Mouse (Mus musculus) splenic B cell, adult 2 months (primary cell): ENCODE data around the gene Pde4a.

ENCODE experiments used
- DNase-seq: peaks from one replicate; pipeline ENCODE4 v3.0.0-alpha.2; 2011; ENCODE audit warnings: low read depth, low spot score
- H3K27me3 ChIP-seq: 2 replicates; pipeline ENCODE4 v1.6.1; 2012; ENCODE audit warnings: mild to moderate bottlenecking, low read length, moderate library complexity, mixed read lengths; ENCODE audit not compliant: control insufficient read depth, poor library complexity, insufficient read depth, severe bottlenecking
- H3K36me3 ChIP-seq: 2 replicates; pipeline ENCODE4 v1.6.1; 2012; ENCODE audit warnings: mild to moderate bottlenecking, low read length, moderate library complexity, mixed read lengths; ENCODE audit not compliant: control insufficient read depth, poor library complexity, insufficient read depth, severe bottlenecking

Gene Pde4a

DNA sequence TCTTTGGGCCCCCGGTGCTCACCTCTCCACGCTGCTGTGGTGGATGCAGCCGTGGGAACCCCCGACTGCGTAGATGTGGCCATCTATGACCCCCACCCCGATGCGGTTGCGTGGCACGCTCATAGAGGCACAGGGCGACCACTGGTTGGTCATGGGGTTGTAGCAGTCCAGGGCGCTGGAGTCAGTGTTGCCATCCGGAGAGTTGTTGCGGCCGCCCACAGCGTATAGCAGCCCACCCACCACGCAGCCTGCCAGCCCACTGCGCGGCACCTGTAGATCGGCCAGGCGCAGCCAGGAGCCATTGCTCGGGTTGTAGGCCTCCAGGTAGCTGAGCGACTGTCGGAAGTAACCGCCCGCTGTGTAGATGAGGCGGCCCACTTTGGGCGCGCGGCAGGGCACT is 67.9 kb downstream of the Pde4a start:
- no peak for DNase-seq
- H3K27me3 ChIP-seq = no peaks in the 10 kb centered on the region
- H3K36me3 ChIP-seq = peaks cover 12% of the 10 kb centered on the region

DNA sequence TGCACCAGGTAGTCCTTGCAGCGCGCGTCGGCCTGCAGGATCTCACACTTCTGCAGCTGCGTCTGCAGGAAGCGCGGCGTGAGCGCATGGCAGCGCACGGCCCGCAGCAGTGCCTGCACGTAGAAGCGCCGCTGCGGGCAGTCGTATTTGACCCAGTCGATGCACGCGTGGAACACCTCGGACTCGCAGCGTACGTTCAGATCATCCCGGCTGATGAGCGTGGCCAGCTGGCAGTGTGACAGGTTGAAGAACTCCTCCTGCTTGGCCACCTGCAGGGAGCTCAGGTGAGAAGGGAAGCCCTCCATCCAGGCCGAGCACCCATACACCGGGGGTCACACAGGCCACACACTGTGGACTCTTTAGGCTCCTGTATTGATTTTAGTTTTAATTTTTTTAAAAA is 68.3 kb downstream of the Pde4a start:
- no peak for DNase-seq
- Histone ChIP-seq H3K36me3 (peaks cover 12% of the 10 kb centered on the region), H3K27me3 (no peaks in the 10 kb centered on the region)

DNA sequence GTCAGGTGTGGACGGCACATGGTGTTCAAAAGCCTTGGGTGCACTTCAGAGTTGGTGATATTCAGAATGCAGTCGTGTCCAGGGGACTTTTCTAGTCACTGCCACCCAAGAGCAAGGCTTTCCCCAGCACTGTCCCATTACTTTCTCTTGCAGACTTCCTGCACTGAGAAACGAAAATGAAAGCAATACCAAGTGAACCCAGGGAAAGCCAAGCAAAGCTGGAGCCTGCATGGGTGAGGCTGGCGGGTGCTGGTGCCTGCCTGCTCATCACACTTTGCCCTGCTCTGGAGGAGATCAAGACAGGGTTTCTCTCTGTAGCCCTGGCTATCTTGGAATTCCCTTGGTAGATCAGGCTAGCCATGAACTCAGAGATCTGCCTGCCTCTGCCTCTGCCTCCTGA is 69.8 kb downstream of the Pde4a start:
- DNase-seq = peak; percentile 41
- Histone ChIP-seq H3K36me3 (peaks cover 12% of the 10 kb centered on the region), H3K27me3 (no peaks in the 10 kb centered on the region)

DNA sequence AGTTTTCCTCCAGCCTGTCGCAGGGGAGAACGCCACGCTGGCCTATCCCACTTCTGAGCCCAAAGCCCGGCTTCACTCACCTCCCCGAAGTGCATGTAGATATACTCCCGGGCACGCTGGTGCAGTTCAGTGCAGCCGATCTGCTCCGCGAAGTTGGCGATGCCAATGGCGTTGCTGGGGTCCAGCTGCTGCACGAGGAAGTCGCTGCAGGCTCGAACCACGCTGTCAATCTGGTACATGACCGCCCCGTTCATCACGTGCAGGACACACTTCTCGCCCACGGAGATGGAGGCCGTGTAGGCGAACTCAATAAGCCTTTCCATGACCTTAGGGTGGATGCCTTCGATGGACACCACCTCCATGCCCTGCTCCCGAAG is 71.5 kb downstream of the Pde4a start:
- DNase-seq = peak; percentile 44
- Histone ChIP-seq H3K27me3 (no peaks in the 10 kb centered on the region; the same call in 1 of the 2 replicates), H3K36me3 (peaks cover 10% of the 10 kb centered on the region)

DNA sequence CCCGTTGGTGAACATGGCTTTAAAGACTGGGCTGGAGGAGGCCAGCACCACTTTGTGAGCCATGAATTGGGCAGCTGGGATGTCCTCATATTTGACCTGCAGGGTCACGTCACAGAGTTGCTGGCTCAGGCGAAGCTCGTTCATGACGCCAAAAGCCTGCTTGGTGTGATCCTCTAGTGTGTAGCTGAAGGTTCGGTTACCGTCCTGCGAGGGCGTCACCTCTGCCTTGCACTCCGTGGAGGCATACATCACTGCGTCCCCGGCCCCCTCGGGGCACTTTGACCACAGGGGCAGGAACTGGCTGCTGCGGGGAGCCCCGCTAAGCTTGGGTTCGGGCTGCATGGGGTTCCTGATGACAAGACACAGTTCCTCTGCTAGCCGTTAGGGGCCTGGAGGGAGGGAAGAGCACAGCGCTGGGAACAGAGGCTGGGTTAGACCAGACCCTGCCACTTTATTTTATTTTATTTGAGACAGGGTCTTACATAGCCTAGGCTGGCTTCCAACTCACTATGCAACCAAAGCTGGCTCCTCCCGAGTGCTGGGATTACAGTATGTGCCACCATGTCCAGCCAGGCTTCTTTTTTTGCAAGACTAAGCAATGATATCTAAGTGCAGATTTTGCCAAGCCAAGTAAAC is 72.0 kb downstream of the Pde4a start:
- H3K27me3 ChIP-seq = no peaks in the 10 kb centered on the region; the same call in 1 of the 2 replicates
- peak; percentile 72 for DNase-seq
- peaks cover 9% of the 10 kb centered on the region for H3K36me3 ChIP-seq

DNA sequence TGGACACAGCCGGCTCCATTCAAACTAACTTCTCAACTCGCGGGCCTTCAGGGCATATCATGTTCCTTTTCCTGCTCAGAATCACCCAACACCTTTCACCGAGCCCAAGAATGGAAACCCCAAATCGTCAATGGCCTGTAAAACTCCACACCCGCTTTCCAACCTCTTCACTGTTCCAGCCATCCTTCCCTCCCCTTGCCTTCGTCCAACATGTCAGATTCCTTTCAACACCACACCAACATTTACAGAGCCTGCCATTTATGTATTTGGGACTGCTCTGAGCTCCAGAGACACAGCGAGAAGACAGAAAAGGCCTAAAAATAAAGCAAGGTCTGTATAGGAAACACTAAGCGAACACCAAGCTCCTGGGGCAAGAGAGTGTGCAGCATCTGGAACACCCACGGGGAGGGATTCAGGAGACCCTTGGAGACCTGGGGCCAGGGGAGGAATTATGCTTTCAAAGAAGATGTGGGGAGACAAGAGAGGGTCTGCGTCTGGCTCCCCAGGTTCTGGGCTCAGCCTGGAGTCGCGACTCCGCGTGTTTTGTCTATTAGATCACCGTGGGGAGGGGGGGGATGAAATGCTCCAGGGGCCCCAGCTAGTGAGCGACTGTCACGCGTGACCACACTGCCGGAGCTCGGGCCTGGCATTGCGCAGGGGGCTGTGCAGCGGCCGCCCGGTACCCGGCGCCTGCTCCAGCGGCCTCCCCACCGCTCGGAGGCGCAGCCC is 72.7 kb downstream of the Pde4a start:
- DNase-seq = no peak
- H3K27me3 ChIP-seq = no peaks in the 10 kb centered on the region; the same call in 1 of the 2 replicates
- H3K36me3 ChIP-seq = peaks cover 7% of the 10 kb centered on the region

DNA sequence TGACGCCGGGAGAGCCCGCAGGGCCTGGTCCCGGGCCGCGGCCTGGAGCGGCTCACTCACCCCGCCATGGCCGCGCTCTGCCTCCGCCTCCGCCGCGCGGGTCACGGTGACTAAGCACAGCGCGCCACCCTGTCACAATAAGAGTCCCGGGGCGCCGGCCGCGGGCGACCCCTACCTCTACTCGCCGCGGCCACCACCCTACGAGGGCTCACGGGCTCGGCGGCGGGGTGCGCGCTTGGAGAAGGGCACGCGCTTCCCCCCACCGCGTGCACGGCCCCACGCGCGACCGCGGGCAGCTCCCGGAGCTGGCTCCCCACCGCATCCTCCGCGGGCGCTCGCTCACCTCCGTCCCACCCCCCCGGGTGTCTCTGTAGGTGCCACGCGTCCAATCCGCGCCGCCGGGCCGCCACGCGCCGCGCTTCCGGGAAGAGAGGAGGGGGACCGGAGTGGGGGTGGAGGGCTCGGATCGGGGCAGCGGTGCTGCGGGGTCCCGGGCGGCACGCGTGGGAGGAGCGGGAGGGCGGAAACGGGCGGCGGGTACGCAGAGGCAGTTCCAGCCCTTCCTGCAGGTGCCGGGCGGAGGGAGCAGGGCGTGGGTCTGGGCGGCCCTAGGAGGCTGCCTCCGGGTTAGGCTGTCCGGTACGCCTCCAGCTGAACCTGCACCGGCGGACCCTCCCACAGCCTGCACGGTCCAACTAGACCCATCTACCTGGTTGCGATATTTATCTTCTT is 73.4 kb downstream of the Pde4a start, which contains the start of gene Keap1:
Gene Keap1, minus strand, starts transcription at position 629 of the 732 bp plus-strand sequence.
- H3K27me3 ChIP-seq = no peaks in the 10 kb centered on the region; the same call in 1 of the 2 replicates
- DNase-seq = peak; percentile 73
- H3K36me3 ChIP-seq = peaks cover 3% of the 10 kb centered on the region; the same call in 1 of the 2 replicates

DNA sequence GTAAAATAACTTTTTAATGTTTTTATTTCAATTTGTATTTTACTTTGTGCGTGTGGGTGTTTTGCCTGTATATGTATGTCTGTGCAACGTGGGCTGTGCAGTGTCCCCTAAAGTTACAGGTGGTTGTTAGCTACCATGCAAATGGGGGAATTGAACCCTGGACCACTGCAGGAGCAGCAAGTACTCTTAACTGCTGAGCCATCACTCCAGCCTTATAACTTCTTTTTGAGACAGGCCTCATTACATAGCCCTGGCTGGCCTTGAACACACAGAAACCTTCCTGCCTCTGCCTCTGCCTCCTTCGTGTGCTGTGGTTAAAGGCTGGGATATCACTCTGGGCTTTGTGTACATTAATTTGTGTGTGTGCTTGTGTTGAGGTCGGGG is 73.9 kb downstream of the Pde4a start:
- Histone ChIP-seq H3K27me3 (no peaks in the 10 kb centered on the region; the same call in 1 of the 2 replicates), H3K36me3 (no peaks in the 10 kb centered on the region)
- peak; percentile 44 for DNase-seq

DNA sequence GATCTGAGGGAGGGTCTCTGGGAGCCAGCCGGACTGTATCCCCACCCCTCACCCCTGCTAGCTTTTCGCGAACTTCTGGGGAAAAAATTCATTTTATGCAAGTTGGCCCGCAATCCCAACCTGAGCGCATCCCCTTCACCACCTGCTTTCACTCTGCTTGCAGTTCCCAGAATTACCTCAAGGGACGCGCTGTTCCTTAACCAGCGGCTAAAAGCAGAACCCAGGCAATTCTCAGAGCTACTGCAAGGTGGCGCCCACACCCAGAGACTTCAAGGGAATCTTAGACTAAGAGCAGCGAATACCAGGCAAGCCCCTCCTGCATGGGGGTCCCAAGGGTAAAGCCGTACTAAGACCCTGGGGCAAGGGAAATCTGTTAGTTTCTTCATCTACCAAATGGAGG is 75.8 kb downstream of the Pde4a start:
- Histone ChIP-seq H3K36me3 (no peaks in the 10 kb centered on the region), H3K27me3 (no peaks in the 10 kb centered on the region; the same call in 1 of the 2 replicates)
- DNase-seq = peak; percentile 95

DNA sequence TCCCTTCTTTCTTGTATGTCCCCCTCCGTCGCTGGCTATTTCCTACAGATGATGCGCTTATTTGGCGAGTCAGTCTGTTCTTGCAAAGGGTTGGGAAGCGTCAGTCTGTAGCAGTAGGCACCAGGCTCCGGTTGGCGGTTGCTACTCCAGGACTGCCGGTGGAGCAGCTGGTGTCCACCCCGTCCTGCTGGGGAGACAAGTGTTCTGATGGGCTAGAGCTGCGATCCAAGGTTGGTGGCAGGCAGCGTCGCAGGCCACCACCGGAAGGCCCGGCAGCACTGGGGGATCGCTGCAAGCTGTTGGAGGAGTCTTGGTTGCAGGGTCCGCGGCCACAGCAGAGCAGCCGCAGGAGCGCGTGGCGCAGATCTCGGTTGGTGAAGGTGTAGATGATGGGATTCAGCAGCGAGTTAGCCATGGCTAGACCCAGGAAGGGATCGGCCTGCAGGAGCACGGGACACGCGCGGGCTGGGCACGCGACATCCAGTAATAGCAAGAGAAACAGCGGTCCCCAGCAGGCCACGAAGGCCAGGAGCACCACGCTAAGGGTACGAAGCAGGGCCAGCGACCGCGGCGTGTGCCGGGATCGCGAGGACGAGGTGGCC is 78.4 kb downstream of the Pde4a start:
- DNase-seq = no peak
- H3K36me3 ChIP-seq = no peaks in the 10 kb centered on the region
- no peaks in the 10 kb centered on the region; the same call in 1 of the 2 replicates for H3K27me3 ChIP-seq

DNA sequence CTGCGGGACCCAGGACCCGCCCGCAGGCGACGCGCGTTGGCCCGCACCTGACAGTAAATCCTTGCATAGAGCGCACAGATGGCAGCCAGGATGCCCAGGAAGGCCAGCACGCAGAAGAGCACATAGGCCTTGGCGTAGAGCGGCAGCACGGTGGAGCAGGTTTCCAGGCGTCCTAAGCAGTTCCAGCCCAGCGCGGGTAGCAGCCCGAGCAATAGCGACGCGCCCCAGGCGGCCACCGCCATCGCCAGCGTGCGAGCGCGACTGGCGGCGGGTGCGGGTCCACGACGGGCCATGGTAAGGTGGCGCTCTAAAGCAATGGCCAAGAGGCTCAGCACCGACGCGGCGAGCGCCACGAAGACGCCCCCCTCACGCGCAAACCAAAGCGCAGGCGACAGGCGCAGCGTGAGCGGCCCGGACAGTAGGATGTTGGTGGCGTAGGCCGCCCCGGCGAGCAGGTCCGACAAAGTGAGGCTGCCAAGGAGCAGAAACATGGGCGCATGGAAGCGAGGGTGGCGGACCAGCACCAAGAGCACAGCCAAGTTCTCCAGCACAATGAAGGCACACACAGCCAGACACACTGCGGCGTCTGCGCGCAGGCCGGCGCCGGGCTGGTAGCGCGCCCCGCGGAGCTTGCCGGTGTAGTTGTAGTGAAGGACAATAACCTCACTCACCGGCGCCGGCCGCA is 79.1 kb downstream of the Pde4a start:
- Histone ChIP-seq H3K36me3 (no peaks in the 10 kb centered on the region), H3K27me3 (no peaks in the 10 kb centered on the region; the same call in 1 of the 2 replicates)
- peak; percentile 50 for DNase-seq

DNA sequence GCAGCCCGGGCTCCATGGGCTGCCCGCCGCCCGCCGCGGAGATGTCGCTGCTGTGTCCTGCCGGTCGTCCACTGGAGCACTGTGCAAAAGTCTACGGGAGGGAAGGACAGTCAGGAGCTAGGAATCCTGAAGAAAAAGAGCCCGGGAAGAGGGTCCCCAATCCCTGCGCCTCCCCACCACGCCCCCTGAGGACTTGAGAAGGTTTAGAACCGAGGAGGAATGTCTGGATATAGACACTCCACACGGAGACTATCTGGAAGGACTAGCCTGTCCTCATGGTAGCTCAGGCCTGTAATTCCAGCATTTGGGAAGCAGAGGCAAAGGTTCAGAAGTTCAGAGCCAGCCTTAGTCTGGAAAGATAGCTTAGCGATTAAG is 79.6 kb downstream of the Pde4a start:
- no peak for DNase-seq
- Histone ChIP-seq H3K27me3 (no peaks in the 10 kb centered on the region; the same call in 1 of the 2 replicates), H3K36me3 (no peaks in the 10 kb centered on the region)

DNA sequence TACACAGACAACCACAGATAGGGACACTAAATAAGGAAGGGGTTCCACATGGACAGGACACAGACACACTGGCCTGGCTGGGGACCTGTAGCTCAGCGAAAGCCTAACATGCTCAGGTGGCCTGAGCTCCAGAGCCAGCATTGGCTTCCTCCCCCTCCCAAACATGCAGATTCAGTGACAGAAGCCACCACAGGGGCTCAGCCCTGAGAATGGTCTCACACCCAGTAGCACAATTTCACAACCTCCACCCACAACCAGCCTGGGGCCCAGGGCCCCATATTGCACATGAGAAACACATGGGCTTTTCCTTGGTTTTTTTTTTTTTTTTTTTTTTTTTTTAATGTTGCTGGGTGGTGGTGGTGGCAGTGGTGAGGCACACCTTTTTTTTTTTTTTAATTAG is 80.8 kb downstream of the Pde4a start:
- DNase-seq = no peak
- Histone ChIP-seq H3K27me3 (no peaks in the 10 kb centered on the region; the same call in 1 of the 2 replicates), H3K36me3 (no peaks in the 10 kb centered on the region)

DNA sequence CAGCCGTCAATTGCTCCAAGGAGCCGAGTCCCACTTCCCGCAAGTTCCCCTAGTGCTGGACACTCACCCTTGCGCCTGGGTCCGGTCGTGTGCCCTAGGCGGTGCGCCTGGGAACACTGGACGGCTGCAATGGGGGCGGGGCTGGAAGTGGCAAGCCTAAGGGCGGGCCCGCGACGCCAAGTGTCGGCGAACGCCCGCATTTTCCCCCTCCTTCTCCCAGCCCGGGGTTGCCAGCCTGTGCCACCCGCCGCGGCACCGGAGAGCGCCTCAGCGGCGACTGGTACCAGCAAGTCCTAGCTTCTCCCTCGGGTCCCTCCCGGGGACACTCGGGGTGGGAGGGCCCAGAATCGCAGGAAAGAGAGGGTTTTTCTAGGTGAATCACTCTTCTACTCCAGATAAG is 82.8 kb downstream of the Pde4a start, which contains the start of gene S1pr5:
Gene S1pr5, minus strand, starts transcription at position 118 of the 400 bp plus-strand sequence.
- DNase-seq = no peak
- no peaks in the 10 kb centered on the region for H3K27me3 ChIP-seq

More for the DNA sequence above, 82.8 kb downstream of the Pde4a start, which contains the start of gene S1pr5:
- H3K36me3 ChIP-seq = no peaks in the 10 kb centered on the region
